Mouse (Mus musculus) stomach, postnatal 0 days (tissue): ENCODE data around the gene Mtmr12. TPM values are rescaled to one million over a fixed set of nuclear protein-coding genes. Genes with fewer than 3 reads are reported as not detected.
"Not testable (repeated sequence)": the region's sequence is repeated elsewhere in the genome, so short reads cannot be mapped to it uniquely, and the experiment has no call there.

Source experiments
- ATAC-seq: fragments of 200-750 bp; cut with Nextera tagmentation; 2 replicates; pipeline ENCODE4 v1.8.0; 2017; ENCODE audit not compliant: low FRiP score, low TSS enrichment
- DNase-seq: peaks from one replicate; pipeline ENCODE4 v3.0.0-alpha.2; 2016; ENCODE audit warnings: low spot score
- H3K27ac ChIP-seq: fragments of 300-500 bp; sonication (generic); replicated peaks from 2 replicates; pipeline ENCODE4 v1.5.1; 2014; ENCODE audit warnings: mild to moderate bottlenecking, control low read depth
- H3K27me3 ChIP-seq: fragments of 300-500 bp; sonication (generic); 2 replicates; pipeline ENCODE4 v1.6.1; 2014; ENCODE audit warnings: low read length; ENCODE audit not compliant: control insufficient read depth, insufficient read depth
- H3K36me3 ChIP-seq: fragments of 300-500 bp; sonication (generic); 2 replicates; pipeline ENCODE4 v1.6.1; 2014; ENCODE audit warnings: low read length, mixed read lengths; ENCODE audit not compliant: control insufficient read depth, insufficient read depth
- H3K4me1 ChIP-seq: fragments of 300-500 bp; sonication (generic); replicated peaks from 2 replicates; pipeline ENCODE4 v1.6.1; 2014; ENCODE audit warnings: antibody characterized with exemption; ENCODE audit not compliant: control insufficient read depth, insufficient read depth
- H3K4me2 ChIP-seq: fragments of 300-500 bp; sonication (generic); replicated peaks from 2 replicates; pipeline ENCODE4 v1.6.1; 2014; ENCODE audit warnings: low read depth, mild to moderate bottlenecking, control low read depth, moderate library complexity
- H3K4me3 ChIP-seq: fragments of 300-500 bp; sonication (generic); 2 replicates; pipeline ENCODE4 v1.5.1; 2014; ENCODE audit warnings: low read depth, low read length, control low read depth
- H3K9ac ChIP-seq: fragments of 300-500 bp; sonication (generic); 2 replicates; pipeline ENCODE4 v1.6.1; 2014; ENCODE audit warnings: mild to moderate bottlenecking, low read length, control low read depth, mixed read lengths
- H3K9me3 ChIP-seq: fragments of 300-500 bp; sonication (generic); 2 replicates; pipeline ENCODE4 v1.6.1; 2016; ENCODE audit warnings: low read length; ENCODE audit not compliant: control insufficient read depth
- CTCF ChIP-seq: IDR thresholded peaks from 2 replicates; pipeline ENCODE4 v1.5.1; 2016; ENCODE audit warnings: antibody characterized with exemption, low read depth, mild to moderate bottlenecking, moderate library complexity
- EP300 ChIP-seq: optimal IDR thresholded peaks from 2 replicates; pipeline ENCODE3; 2016; ENCODE audit warnings: antibody characterized with exemption
- WGBS: fragments of 180-500 bp; shearing (Covaris S2); extraction: QIAGEN DNeasy Blood & Tissue Kit; methylation state at CpG from one replicate; pipeline ENCODE4 v1.1.7; 2014; 5-methylcytosine and 5-hydroxymethylcytosine counted together
- polyA plus RNA-seq: library from polyadenylated mRNA; unstranded; fragments of >200 nt; fragmentation: Nextera tagmentation; extraction: Ambion mirVana; gene quantifications from 2 replicates; pipeline ENCODE4 v1.2.1, GENCODE M21; 2015

Gene Mtmr12
- 6.8 and 7.3 TPM in 2 replicates for polyA plus RNA-seq

GRCm38 (mm10) chr15:12204319-12205159 is at the start of gene Mtmr12:
Gene Mtmr12, plus strand, starts transcription at chr15:12205028.
- Histone ChIP-seq H3K27me3 (no peaks in the 10 kb centered on the region), H3K4me1 (peaks cover 6% of the 10 kb centered on the region), H3K36me3 (no peaks in the 10 kb centered on the region), H3K9ac (peak within 1 kb of the TSS; percentile 98), H3K27ac (peak within 1 kb of the TSS; percentile 98), H3K4me2 (peak within 1 kb of the TSS; percentile 79), H3K4me3 (peak within 1 kb of the TSS; percentile 96), H3K9me3 (no peaks in the 10 kb centered on the region)
- no peak for TF ChIP-seq EP300
- TF ChIP-seq CTCF = no peak; the same call in 1 of the 2 replicates
- ATAC-seq (peak; percentile 98), DNase-seq (peak; percentile 100)
- WGBS = 1% methylated on average over 58 of the region's 58 CpGs

- Histone ChIP-seq H3K27me3 (no peaks in the 10 kb centered on the region), H3K4me1 (no peaks in the 10 kb centered on the region), H3K4me3 (no peak overlapping the region), H3K27ac (no peak overlapping the region), H3K4me2 (no peak overlapping the region), H3K9ac (no peak overlapping the region), H3K9me3 (no peaks in the 10 kb centered on the region), H3K36me3 (peaks cover 13% of the 10 kb centered on the region)
- no peak for TF ChIP-seq EP300
- no peak for TF ChIP-seq CTCF
- WGBS = 81% methylated on average over 5 of the region's 5 CpGs
- ATAC-seq = no peak
- DNase-seq = no peak
These were observed 26.7 kb upstream of the Mtmr12 start for GRCm38 (mm10) chr15:12178126-12178525.

GRCm38 (mm10) chr15:12181181-12181805 is 23.5 kb upstream of the Mtmr12 start:
- H3K4me3 ChIP-seq, DNase-seq, H3K27me3 ChIP-seq, H3K4me1 ChIP-seq, H3K9ac ChIP-seq, H3K27ac ChIP-seq, H3K4me2 ChIP-seq, ATAC-seq, H3K36me3 ChIP-seq, H3K9me3 ChIP-seq: not testable (repeated sequence)
- 87% methylated on average over 12 of the region's 13 CpGs for WGBS

GRCm38 (mm10) chr15:12193880-12194816 is 10.7 kb upstream of the Mtmr12 start:
- WGBS = 21% methylated on average over 25 of the region's 25 CpGs
- peak overlapping the region; percentile 29 for H3K4me2 ChIP-seq

GRCm38 (mm10) chr15:12194817-12195735 is 9.8 kb upstream of the Mtmr12 start:
- Histone ChIP-seq H3K4me3 (no peak overlapping the region), H3K36me3 (no peaks in the 10 kb centered on the region), H3K27me3 (no peaks in the 10 kb centered on the region), H3K4me1 (0 out of 2 replicates have a peak, but pooled peaks cover 2% of the 10 kb centered on the region), H3K4me2 (peak overlapping the region; percentile 29), H3K27ac (peak overlapping the region; percentile 88), H3K9me3 (no peaks in the 10 kb centered on the region), H3K9ac (peak overlapping the region; percentile 27; the same call in 1 of the 2 replicates)
- DNase-seq = peak; percentile 35
- TF ChIP-seq EP300 (no peak), CTCF (no peak)
- no peak for ATAC-seq
- 38% methylated on average over 20 of the region's 20 CpGs for WGBS

More at GRCm38 (mm10) chr15:12193880-12194816, 10.7 kb upstream of the Mtmr12 start:
- peak overlapping the region; percentile 88 for H3K27ac ChIP-seq
- H3K9me3 ChIP-seq = no peaks in the 10 kb centered on the region
- 0 out of 2 replicates have a peak, but pooled peaks cover 2% of the 10 kb centered on the region for H3K4me1 ChIP-seq
- peak overlapping the region; percentile 41 for H3K9ac ChIP-seq
- ATAC-seq (peak; percentile 89), DNase-seq (peak; percentile 74)
- H3K27me3 ChIP-seq = no peaks in the 10 kb centered on the region
- no peaks in the 10 kb centered on the region for H3K36me3 ChIP-seq
- H3K4me3 ChIP-seq = peak overlapping the region; percentile 19; the same call in 1 of the 2 replicates
- TF ChIP-seq CTCF (no peak), EP300 (no peak)
